Mouse (Mus musculus) Patski (cell line): ENCODE measurements at regions not wholly inside any gene's neighbourhood (a gene's known extent, or its start where the extent isn't known, plus 50 kb on each side); places are given as distances from the start of the nearest gene placed in this dataset.
"Not testable (repeated sequence)": the region's sequence is repeated elsewhere in the genome, so short reads cannot be mapped to it uniquely, and the experiment has no call there.

ENCODE experiments used
- ATAC-seq: fragments of 100-300 bp; one replicate; pipeline ENCODE4 v1.8.0; 2021
- CTCF ChIA-PET: fragments of 350-600 bp; sonication (Branson Sonifier 250); formaldehyde crosslinking; loops from one replicate; lab custom pipeline; 2022; ENCODE audit warnings: inconsistent platforms; lab: Charles Lee
- POLR2A ChIA-PET: fragments of 350-600 bp; sonication (Branson Sonifier 250); formaldehyde crosslinking; loops from one replicate; lab custom pipeline; 2022; ENCODE audit warnings: antibody characterized with exemption, inconsistent platforms; lab: Charles Lee
- DNase-seq: peaks from one replicate; pipeline ENCODE4 v3.0.0-alpha.2; 2011; ENCODE audit warnings: low read depth, low spot score
- H3K27me3 ChIP-seq: fragments of 371-371 bp; one replicate; pipeline ENCODE4 v1.5.1; 2021
- CTCF ChIP-seq: fragments of 100-300 bp; IDR thresholded peaks from one replicate; pipeline ENCODE4 v1.5.1; 2021
- in situ Hi-C: fragments of 300-500 bp; cut with MboI; formaldehyde crosslinking; loops from 3 replicates; pipeline ENCODE4 v1.11.1; 2018; ENCODE audit warnings: low pct_unique_long_range_greater_than_20kb, mixed read lengths

DNA sequence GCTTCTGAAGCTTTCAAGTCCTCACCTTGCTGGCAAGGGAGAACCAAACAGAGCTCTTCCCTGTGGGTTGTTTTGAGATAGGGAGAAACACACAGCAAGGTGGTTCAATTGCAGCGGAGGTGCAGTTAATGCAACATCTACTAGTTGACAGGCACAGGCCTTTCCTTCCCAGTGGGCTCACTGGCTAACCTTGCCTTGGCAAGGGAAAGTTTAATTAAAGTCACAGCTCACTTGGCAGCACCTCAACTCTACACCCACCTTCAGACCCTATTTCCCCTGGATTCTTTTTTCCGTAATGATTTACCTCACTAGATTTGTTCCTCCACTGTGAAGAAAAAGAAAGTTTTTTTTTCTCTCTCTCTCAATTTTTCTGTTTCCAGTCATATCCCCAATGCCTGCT is 314.5 kb downstream of the Tlr4 start:
- ATAC-seq (no peak), DNase-seq (no peak)
- ChIA-PET POLR2A (no interaction called here), CTCF (interaction anchor here (1.2 kb wide), 1 partner anchor 8 kb away, joined by 5 read pairs; no protein-coding TSS in a partner anchor)
- in situ Hi-C loops, result no loop called here
- no peak for TF ChIP-seq CTCF
- H3K27me3 ChIP-seq, result no peaks in the 10 kb centered on the region

DNA sequence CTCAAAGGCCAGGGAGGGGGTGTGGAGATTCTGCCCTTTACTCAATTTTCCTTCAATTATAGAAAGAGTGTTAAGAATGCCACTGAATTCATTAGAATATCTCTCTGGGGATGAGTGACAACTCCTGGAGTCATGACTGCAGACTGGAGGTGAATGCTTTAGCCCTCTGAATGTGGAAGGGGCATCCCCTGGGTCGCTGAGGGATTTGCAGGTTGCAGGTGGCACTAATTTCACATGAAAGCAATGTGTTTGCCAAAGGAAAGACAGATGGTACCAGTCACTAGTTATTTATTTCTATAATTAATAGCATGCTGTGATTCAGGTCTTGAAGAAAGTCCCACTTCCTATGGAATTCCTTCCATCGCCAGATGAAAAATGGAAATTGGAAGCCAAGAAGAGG is 321.1 kb downstream of the Tlr4 start:
- TF ChIP-seq CTCF, result no peak
- H3K27me3 ChIP-seq, result no peaks in the 10 kb centered on the region
- no peak for DNase-seq
- ChIA-PET CTCF (no interaction called here), POLR2A (no interaction called here)
- no peak for ATAC-seq
- in situ Hi-C loops, result no loop called here

DNA sequence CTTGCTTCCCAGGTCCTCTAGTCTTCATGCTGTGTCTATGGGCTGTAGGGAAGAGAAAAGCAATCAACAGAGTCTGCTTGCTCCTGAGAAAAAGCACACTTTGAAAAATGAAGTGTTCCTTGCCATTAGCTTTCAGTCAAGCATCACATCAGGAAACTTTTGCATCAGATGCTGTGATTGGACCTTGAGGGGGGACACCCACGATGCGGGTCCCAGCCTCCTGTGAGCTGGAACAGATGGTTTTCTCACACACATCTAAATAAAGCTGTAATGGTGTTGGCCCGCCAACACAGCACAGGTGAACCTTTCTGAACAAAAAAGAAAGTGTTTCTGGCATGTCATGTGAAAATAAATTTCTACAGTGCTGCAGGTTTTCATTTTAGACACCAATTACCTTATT is 335.3 kb downstream of the Tlr4 start:
- no peaks in the 10 kb centered on the region for H3K27me3 ChIP-seq
- in situ Hi-C loops, result loop anchor here (25.0 kb wide), 2 partner anchors 100 to 400 kb away; no protein-coding TSS in a partner anchor
- no peak for TF ChIP-seq CTCF
- POLR2A ChIA-PET, result no interaction called here
- CTCF ChIA-PET, result no interaction called here
- ATAC-seq, result no peak
- DNase-seq, result no peak

- ATAC-seq, result no peak
- TF ChIP-seq CTCF, result no peak
- ChIA-PET POLR2A (no interaction called here), CTCF (no interaction called here)
- H3K27me3 ChIP-seq, result no peaks in the 10 kb centered on the region
- in situ Hi-C loops, result loop anchor here (25.0 kb wide), 2 partner anchors 105 to 405 kb away; no protein-coding TSS in a partner anchor
- DNase-seq, result no peak
Measured at GRCm38 (mm10) chr4:67167720-67168119, 340.3 kb downstream of the Tlr4 start.

DNA sequence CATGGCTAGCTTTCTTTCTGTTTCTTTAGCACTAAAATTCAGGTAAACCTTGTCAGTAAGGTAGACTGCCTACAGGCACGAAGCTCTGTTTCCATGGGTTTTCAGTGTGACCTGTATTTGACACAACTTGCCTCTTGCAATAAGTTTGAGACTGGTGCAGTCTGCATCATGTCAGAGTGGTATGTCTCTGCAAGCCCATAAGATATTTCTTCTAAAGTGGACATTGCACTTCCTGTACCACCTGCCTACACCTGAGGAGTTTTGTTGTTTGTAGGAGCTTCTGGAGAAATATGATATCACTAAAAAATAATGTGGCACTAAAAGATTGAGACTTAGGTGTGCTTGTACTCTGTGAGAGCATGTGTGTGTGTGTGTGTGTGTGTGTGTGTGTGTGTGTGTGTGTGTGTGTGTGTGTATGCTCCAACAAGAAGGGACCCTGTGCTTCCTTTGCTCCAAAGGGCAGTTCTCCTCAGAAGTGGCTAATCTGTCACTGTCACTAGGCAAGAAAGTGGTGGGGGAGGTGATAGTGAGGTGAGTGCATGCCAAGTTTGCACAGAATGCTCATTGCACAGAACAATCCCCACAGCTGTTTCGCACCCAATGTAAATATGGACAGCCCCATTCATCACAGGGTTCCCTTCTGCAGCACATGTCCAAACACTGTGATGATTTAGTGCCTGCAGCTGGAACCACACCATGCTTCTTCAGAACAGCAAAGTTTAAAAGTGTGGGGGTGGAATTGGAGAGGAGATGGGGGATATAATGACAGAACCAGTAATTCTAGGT is 360.5 kb downstream of the Tlr4 start:
- TF ChIP-seq CTCF, result no peak
- in situ Hi-C loops, result no loop called here
- ATAC-seq (no peak), DNase-seq (no peak)
- H3K27me3 ChIP-seq, result no peaks in the 10 kb centered on the region
- POLR2A ChIA-PET, result interaction anchor here (0.7 kb wide), 1 partner anchor 213 kb away, joined by 5 read pairs; no protein-coding TSS in a partner anchor
- CTCF ChIA-PET, result no interaction called here

GRCm38 (mm10) chr4:67190536-67190935 is 363.2 kb downstream of the Tlr4 start:
- no peak for ATAC-seq
- DNase-seq, result no peak
- ChIA-PET POLR2A (no interaction called here), CTCF (no interaction called here)
- TF ChIP-seq CTCF, result no peak
- H3K27me3 ChIP-seq, result no peaks in the 10 kb centered on the region
- in situ Hi-C loops, result no loop called here

GRCm38 (mm10) chr4:67194425-67194824 is 367.0 kb downstream of the Tlr4 start:
- CTCF ChIA-PET, result no interaction called here

GRCm38 (mm10) chr4:67196907-67197306 is 369.5 kb downstream of the Tlr4 start:
- no peak for TF ChIP-seq CTCF
- CTCF ChIA-PET, result no interaction called here
- in situ Hi-C loops, result no loop called here
- DNase-seq (no peak), ATAC-seq (no peak)
- no peaks in the 10 kb centered on the region for H3K27me3 ChIP-seq
- POLR2A ChIA-PET, result no interaction called here

More at GRCm38 (mm10) chr4:67194425-67194824, 367.0 kb downstream of the Tlr4 start:
- POLR2A ChIA-PET, result no interaction called here
- no peak for DNase-seq
- no peak for TF ChIP-seq CTCF
- no peak for ATAC-seq
- H3K27me3 ChIP-seq, result no peaks in the 10 kb centered on the region
- in situ Hi-C loops, result no loop called here

- POLR2A ChIA-PET, in situ Hi-C loops, ATAC-seq, CTCF ChIA-PET, DNase-seq, H3K27me3 ChIP-seq: not testable (repeated sequence)
Measured at GRCm38 (mm10) chr4:67208406-67208805, 381.0 kb downstream of the Tlr4 start.

DNA sequence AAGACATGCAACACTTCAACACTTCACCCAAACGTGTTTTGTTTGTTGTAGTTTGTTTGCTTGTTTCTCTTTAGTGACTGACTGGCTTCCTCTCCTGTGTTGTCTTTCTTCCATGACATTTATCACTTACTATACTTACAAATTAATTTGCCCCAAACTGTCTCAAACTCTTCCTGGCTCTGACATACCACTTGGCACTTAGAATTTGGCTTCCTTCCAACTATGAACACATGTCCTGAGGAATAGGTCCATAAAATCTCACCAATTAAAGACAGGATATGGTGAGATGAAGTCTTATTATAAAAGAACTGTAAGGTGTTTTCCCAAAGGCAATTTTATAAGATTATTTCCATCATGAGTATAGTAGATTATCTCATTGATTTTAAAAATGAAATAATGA is 386.0 kb downstream of the Tlr4 start:
- in situ Hi-C loops, result no loop called here
- no peaks in the 10 kb centered on the region for H3K27me3 ChIP-seq
- ATAC-seq, result no peak
- no peak for TF ChIP-seq CTCF
- POLR2A ChIA-PET, result no interaction called here
- CTCF ChIA-PET, result no interaction called here
- DNase-seq, result no peak

DNA sequence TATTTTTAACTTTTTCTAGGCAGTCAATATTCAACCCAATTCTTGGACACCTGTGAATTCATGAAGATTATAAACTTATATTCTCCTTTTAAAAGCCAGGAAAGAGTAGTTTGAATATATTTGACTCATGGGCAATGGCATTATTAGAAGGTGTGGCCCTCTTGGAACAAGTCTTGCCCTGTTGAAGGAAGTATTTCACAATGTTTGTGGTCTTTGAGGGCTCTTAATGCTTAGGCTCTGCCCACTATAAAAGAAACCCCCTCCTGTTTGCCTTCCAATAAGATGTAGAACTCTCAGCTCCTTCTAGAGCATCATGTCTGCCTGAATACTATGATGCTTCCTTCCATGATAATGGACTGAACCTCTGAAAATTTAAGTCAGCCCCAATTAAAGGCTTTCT is 397.1 kb downstream of the Tlr4 start:
- TF ChIP-seq CTCF, result no peak
- CTCF ChIA-PET, result no interaction called here
- in situ Hi-C loops, result no loop called here
- H3K27me3 ChIP-seq, result no peaks in the 10 kb centered on the region
- DNase-seq, result no peak
- ATAC-seq, result no peak
- POLR2A ChIA-PET, result no interaction called here
